Mouse (Mus musculus): ENCODE data around the gene Hyal2.
A peak's percentile ranks its signal among the peaks of the same experiment; 100 is the strongest.

DNA sequence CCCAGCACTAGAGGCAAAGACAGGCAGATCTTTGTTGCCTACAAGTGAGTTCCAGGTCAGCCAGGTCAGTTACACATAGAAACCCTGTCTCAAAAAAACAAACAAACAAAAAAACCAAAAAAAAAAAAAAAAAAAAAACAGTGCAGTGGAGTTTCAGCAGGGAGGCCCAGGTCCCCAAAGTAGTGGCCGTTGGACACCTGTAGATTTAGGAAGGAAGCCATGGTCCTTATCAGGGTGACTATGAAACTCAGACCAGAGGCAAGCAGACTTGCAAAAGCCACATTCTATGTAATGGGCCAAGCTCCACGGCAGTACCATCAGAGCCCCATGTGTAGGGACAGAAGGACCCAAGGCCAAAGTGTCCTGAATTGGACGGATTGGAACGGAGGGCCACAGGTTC, 13.8 kb downstream of the Hyal2 start:
- no peak for TF ChIP-seq USF2 (IDR thresholded peaks at IDR 0.05; ENCODE audit: borderline replicate concordance in 1 of 2, insufficient read depth in 1 of 2, low read depth in 1 of 2, low read length in 2 of 2)
- TF ChIP-seq CTCF (IDR thresholded peaks at IDR 0.05 in 2 of 3, conservative IDR thresholded peaks at IDR 0.05 in 1 of 3; ENCODE audit: control insufficient read depth in 1 of 3, insufficient read depth in 1 of 3, low read depth in 2 of 3, low read length in 3 of 3, poor library complexity in 1 of 3, severe bottlenecking in 1 of 3): no peak
- peak; percentile 78 to 80 for TF ChIP-seq EP300 (IDR thresholded peaks at IDR 0.05; ENCODE audit: low read depth in 1 of 2, low read length in 2 of 2)
- no peak for TF ChIP-seq POLR2AphosphoS5 (IDR thresholded peaks at IDR 0.05; ENCODE audit: borderline replicate concordance, low read depth, low read length)
- no peak; the same call in 1 of the 2 replicates for TF ChIP-seq ELF1 (IDR thresholded peaks at IDR 0.05; ENCODE audit: low read depth, low read length)
- TF ChIP-seq POLR2A (IDR thresholded peaks at IDR 0.05; ENCODE audit: control insufficient read depth in 1 of 2, insufficient read depth in 1 of 2, low read depth in 1 of 2, low read length in 2 of 2, poor library complexity in 1 of 2): no peak
- TF ChIP-seq TCF12 (IDR thresholded peaks at IDR 0.05; ENCODE audit: low read depth, low read length): peak; percentile 76
- TF ChIP-seq POLR2AphosphoS2 (IDR thresholded peaks at IDR 0.05; ENCODE audit: low read length): 0 out of 2 replicates have a peak, but pooled peaks have one; percentile 48
- TF ChIP-seq ZNF384 (IDR thresholded peaks at IDR 0.05; ENCODE audit: low read depth, low read length): peak; percentile 86
- no peak for TF ChIP-seq E2F4 (IDR thresholded peaks at IDR 0.05; ENCODE audit: borderline replicate concordance, low read depth, low read length)
- TF ChIP-seq HCFC1 (IDR thresholded peaks at IDR 0.05; ENCODE audit: low read depth, low read length): peak; percentile 39; the same call in 1 of the 2 replicates
- no peak for TF ChIP-seq GABPA (IDR thresholded peaks at IDR 0.05; ENCODE audit: low read depth, low read length)

Data from MEL (cell line).